Mouse (Mus musculus): Measurements from ENCODE around the gene Stip1.

The Stip1 gene

GRCm38 (mm10) chr19:6990712-6991111 lies 49.1 kb downstream of the Stip1 start:
- in situ Hi-C loops (cut with MboI; ENCODE audit: unreplicated experiment in 2 of 2), result no loop called here

DNA sequence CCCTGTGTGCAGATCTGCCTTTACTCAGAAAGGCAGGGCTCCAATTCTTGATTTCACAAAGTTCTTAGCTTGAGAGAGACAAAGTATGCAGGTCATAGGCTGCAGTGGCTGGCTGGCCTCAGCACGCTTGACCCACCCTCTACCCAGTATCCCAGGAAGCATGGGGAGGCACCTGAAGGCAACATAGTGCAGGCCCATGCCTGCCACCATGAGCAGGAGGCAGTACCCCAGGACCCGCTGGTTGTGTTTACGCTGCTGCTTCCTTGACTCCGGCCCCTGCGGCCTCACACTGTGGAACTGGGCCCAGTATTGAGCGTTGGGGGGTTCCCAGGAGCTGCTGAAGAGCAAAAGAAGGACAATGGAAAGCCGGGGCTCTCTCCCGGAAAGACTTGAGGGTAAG lies 50.5 kb downstream of the Stip1 start:
- in situ Hi-C loops (cut with MboI; ENCODE audit: unreplicated experiment in 2 of 2), result no loop called here

- in situ Hi-C loops (cut with MboI; ENCODE audit: unreplicated experiment in 2 of 2), result no loop called here
These were observed 51.9 kb downstream of the Stip1 start for GRCm38 (mm10) chr19:6987904-6988285.

DNA sequence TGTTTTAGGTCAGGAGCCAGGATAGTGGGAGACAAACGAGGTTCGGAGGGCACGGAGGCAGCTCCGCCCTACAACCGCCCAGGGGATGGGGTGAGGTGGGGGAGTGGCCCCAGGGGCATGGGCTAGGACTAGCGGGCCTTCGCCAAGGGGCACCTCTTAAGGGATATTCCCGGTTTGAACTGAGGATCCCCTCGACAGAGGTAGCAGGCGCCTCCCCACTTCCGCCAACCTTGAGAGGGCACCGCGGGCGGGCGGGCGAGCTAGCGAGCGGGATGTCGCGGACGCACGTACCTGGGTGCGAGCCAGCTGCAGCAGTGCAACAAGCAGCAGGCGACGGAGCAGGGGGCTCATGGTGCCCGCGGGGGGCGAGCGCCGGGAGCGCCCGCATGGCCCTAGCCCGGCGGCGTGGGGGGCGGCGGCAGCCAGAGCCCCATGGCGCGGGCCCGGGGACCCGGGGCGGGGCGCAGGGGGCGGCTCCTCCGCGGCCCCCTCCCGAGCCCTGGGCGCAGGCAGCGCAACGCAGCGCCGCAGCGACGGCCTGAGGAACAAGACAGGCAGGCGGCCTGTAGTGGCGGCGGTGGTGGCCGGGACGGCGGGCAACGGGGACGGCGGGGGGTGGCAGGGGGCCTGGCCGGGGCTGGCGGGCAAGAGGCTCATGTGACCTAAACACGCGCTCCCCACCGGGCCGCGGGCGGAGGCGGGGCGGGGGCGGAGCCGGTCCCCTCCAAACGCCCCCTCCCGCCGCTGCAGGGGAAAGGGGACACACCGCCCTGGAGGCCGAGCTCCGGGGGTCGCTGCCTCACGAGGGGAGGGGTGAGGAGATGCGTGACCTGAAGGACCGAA lies 52.5 kb downstream of the Stip1 start, which contains the start of gene Vegfb:
Gene Vegfb, minus strand, starts transcription at position 591 of the 843 bp plus-strand sequence.
- in situ Hi-C loops (cut with MboI; ENCODE audit: unreplicated experiment in 2 of 2), result no loop called here

DNA sequence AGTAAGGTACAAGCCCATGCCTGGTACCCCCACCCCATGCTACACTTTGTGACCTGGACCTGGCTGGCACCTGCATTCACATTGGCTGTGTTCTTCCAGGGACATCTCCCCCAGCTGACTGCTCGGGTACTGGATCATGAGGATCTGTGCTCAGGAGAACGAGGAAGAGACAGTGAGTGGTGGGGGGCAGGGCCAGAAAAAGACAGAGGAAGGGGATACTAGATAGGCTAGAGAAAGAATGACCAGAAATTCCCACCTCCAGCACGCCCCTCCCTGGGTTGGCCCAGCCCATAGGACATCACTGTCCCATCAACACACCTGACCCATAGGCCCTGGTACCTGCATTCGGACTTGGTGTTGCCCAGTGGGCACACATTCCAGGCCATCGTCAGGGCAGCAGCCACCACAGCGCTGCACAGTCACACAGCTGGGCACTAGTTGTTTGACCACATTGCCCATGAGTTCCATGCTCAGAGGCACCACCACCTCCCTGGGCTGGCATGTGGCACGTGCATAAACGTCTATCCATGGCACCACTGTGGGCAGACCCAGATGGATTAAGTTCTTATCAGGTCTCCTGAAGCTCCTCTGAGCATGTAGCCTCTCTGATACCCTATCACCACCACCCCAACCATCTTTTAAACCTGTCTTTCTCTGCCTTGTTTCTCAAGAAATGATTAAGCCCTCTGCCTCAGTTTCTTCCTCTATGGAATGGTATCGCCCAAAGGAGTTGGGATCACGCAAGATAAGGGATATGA lies 53.6 kb downstream of the Stip1 start:
- in situ Hi-C loops (cut with MboI; ENCODE audit: unreplicated experiment in 2 of 2), result no loop called here

DNA sequence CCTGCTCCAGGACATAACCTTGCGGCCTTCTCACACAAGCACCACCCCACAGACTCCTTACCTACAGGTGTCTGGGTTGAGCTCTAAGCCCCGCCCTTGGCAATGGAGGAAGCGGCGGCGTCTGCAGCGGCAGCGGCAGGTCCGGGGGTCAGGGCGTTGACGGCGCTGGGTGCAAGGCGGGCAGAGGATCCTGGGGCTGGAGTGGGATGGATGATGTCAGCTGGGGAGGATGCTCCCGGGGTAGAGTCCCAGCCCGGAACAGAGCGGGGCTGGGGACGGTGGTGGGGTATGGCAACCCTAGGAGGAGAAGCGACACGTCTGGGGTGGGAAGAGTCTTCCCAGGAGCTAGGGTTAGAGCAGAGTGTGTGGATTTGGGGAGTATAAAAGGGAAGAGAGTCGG lies 54.5 kb downstream of the Stip1 start:
- in situ Hi-C loops (cut with MboI; ENCODE audit: unreplicated experiment in 2 of 2), result no loop called here

DNA sequence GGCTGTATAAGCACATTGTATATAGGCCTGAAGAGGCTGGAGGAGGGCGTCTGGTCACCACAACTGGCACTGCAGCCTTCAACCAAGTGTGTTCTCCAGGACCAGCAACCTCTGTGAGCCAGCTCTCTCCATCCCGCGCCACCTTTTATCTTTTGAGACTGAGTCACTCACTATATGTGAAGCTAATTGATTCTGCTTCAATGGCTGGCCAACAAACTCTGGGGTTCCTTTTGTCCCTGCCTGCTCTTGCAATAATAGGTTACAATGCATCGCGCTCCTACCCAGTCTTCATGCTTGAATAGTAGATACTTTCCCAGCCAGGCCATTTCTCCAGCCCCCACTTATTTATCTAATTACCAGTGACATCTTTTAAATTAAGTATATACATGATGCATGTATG lies 56.1 kb downstream of the Stip1 start:
- in situ Hi-C loops (cut with MboI; ENCODE audit: unreplicated experiment in 2 of 2), result loop anchor here in 1 of 2 experiments (5.0 kb wide), 1 partner anchor 34 kb away; the partner anchor contains the start of gene Fermt3

DNA sequence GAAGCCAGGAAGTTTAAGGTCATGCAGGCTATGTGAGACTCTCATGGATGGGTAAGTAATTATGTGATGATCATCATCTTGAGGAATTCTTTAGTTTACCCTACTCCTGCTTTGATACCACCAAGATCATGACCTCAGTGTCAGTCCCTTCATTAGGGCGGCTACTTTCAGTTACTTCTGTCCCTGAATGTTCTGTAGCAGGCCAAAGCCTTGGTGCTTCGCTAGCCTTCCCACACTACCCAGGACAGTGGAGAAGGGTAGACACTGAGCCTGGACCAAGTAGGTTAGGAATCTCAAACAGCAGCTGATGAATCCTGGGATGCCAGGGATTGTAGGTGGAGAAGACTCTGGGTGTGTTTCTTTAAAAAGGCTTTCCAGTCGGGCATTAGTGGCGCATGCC lies 58.3 kb downstream of the Stip1 start:
- in situ Hi-C loops (cut with MboI; ENCODE audit: unreplicated experiment in 2 of 2), result loop anchor here in 1 of 2 experiments (5.0 kb wide), 1 partner anchor 36 kb away; the partner anchor contains the start of gene Fermt3

- in situ Hi-C loops (cut with MboI; ENCODE audit: unreplicated experiment in 2 of 2), result loop anchor here in 1 of 2 experiments (5.0 kb wide), 1 partner anchor 37 kb away; the partner anchor contains the start of gene Fermt3
These were observed 59.2 kb downstream of the Stip1 start, which contains the start of gene Fkbp2 for GRCm38 (mm10) chr19:6980381-6981093. Gene Fkbp2 (minus strand): TSS chr19:6980501.

GRCm38 (mm10) chr19:6979486-6980380 lies 60.0 kb downstream of the Stip1 start:
- in situ Hi-C loops (cut with MboI; ENCODE audit: unreplicated experiment in 2 of 2), result loop anchor here (5.0 kb wide), 3 partner anchors 38 to 57 kb away; partner anchors contain the start of genes Esrra (in 2 of the 2) and Fermt3 (in 1 of the 2)

- in situ Hi-C loops (cut with MboI; ENCODE audit: unreplicated experiment in 2 of 2), result loop anchor here (5.0 kb wide), 2 partner anchors 43 to 57 kb away; partner anchors contain the start of gene Esrra (in 2 of the 2)
These were observed 60.7 kb downstream of the Stip1 start for GRCm38 (mm10) chr19:6979001-6979479.

DNA sequence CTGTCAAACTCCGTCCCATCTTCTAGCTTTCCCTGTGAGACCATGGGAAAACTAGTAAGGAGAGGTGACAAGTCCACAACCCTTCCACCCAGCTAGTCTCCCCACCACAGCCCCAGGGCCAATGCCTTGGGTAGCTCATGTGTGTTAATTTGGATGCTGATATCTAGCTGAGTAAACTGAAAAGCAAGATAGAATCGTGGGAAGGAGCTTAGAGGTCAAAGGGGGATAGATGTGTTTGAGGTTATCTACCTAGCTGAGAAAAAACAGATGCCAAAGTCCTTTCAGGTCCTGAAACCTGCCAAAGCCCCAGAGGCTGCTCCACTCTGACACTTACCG lies 61.2 kb downstream of the Stip1 start:
- in situ Hi-C loops (cut with MboI; ENCODE audit: unreplicated experiment in 2 of 2), result loop anchor here (5.0 kb wide), 2 partner anchors 44 to 56 kb away; partner anchors contain the start of gene Esrra (in 2 of the 2)

- in situ Hi-C loops (cut with MboI; ENCODE audit: unreplicated experiment in 2 of 2), result loop anchor here (5.0 kb wide), 2 partner anchors 44 to 56 kb away; partner anchors contain the start of gene Esrra (in 2 of the 2)
These were observed 61.8 kb downstream of the Stip1 start for GRCm38 (mm10) chr19:6977759-6978638.

DNA sequence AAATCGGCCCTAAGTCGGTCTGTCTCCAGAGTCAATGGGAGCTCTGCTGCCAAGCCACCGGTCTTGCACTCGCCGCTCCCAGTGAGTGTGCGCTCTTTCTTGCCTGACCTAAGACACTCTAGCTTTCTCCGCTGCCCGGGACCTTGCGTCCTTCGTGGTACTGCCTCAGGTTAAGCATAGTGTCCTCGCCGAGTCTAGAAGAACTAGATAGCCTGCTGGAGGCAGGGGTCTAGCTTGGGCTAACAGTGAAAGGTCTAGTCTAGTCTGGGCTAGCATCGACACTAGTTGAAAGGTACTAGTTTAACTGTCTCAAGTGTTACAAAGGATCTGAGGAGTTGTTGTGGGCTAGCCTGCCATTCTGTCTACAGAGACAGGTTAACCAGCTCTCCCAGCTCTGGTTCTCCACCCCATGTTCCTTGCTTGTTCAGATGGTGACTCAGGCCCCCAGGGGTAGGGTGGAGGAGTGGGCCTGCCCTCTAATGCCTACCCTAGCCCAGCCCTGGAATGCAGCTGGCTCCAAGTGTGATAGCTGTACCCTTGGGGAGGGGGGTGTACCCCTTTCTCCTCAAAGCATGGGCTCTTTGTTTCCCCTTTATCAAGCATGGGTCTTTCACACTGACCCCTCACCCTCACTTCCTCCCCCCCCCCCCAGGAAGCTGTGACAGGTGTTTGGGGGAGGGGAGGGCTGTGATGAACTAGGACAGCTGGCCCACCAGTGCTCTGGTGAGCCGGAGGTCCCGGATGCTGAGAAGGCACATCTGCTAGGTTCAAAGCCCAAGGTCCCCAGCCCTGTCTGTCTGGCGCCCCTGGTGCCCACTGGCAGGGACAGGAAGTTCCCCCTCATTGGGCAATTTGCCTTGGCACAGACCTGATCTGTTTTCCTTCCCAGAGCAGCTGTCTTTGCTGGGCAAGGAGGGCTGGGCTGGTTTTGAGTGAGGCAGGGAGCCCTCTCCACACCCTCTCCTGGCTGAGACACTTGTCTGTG lies 63.9 kb downstream of the Stip1 start, which contains the start of gene Plcb3:
Gene Plcb3, minus strand, starts transcription at position 934 of the 985 bp plus-strand sequence.
- in situ Hi-C loops (cut with MboI; ENCODE audit: unreplicated experiment in 2 of 2), result loop anchor here (5.0 kb wide), 2 partner anchors 46 to 54 kb away; partner anchors contain the start of gene Esrra (in 2 of the 2)

DNA sequence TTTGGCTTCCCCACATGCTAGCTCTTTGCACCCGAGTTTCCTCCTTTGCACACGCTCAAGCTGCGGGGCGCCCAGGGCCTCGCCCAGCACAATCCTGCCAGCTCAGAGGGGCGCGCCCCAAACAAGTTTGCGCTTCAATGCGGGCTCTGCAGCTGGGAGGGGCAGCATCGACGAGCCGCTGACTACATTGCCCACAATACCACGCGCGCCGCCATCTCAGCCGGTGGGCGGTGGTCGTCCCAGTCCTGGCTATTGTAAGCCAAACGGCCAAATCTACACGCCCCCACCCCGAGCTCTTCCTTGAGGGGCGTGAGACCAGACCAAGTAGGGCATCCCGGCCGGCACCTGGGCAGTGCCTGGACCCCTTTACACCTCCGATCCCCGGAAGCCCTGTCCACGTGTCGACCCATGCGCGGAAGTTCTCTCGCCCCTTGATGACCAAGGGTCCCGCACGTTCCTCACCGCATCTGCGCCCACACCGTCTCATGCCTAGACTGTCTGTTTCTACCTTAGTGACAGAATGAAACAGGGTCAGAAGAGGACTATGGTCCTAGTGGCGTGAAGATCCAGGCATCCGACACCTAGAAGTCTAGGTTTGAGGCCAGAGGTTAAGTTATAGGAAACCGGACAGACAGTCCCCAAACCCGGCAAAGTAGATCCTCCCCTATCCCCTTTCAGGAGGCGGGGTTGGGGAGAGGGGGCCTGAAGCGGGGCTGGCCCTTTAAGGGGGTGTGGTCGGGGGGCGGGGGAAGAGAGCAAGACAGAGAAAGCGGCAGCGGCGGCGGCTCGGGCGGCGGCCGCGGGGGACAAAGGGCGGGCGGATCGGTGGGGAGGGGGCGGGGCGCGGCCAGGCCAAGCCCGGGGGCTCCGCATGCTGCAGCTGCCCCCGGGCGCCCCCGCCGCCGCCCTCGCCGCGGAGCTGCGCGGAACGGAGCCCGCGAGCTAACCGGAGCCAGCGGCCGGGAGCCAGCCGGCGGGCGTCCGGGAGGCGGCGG lies 65.3 kb downstream of the Stip1 start, which contains the start of gene Ppp1r14b:
Gene Ppp1r14b, plus strand, starts transcription at position 758 of the 995 bp plus-strand sequence.
- in situ Hi-C loops (cut with MboI; ENCODE audit: unreplicated experiment in 2 of 2), result loop anchor here (5.0 kb wide), 2 partner anchors 48 to 52 kb away; partner anchors contain the start of gene Esrra (in 2 of the 2)

Measured in v-Abl transformed pro-B cells (cell line).